Mouse (Mus musculus): ENCODE results near the gene Cald1.
A peak's percentile ranks its signal among the peaks of the same experiment; 100 is the strongest.

DNA sequence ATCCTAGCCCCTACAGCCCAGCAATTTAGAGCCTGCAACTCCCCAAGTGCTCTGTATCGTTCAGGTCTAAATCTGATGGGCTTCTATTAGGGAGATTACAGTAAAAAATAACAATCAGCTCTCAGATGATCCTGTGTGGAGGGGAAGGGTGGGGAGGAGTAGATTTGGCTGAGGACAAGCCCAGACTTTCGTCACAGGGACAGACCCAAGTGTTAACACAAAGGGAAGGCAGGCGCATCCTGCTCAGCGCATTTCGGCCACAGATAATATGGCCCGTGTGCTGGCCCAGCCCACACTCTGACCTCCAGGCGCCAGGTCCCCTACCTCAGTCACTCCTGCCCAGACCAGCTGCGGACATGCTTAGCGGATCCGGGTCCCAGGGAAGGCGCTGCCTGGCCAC lies 111.0 kb downstream of the Cald1 start:
- no peak for TF ChIP-seq CTCF (IDR thresholded peaks at IDR 0.05; ENCODE audit: extremely low read depth, insufficient read depth, low read length)
- TF ChIP-seq POLR2A (IDR thresholded peaks at IDR 0.05; ENCODE audit: extremely low read depth, insufficient read depth, low read length), result peak; percentile 66

Measured in cortical plate, adult 2 months (tissue).